In genomic region chr13:19025091-19025688, GRCm38 (mm10) we compare ENCODE assay signal across 16 mouse cellular contexts.
A peak's percentile ranks its signal among the peaks of the same experiment; 100 is the strongest.
DNase-seq lines count a peak whose midpoint lies in the region; ATAC-seq and TF ChIP-seq lines count a peak whose summit lies in the region.
"Had no signal": no experiment of that assay in that cellular context is flagged by ENCODE, and none has a peak within 500 bp of the region (broad histone marks: within the 10 kb centered on the region; RNA-seq: fewer than 3 reads in every experiment).

No protein-coding gene starts in this region.

- peak; percentile 2 for DNase-seq in heart, adult 9 months (ENCODE audit: low spot score in 2 of 2)
- DNase-seq in heart, postnatal 36 days: no peak
- peak; percentile 27 for DNase-seq in lung, postnatal 0 days (ENCODE audit: low spot score)
- DNase-seq in lung, postnatal 14 days: no peak
- DNase-seq in cerebellum, adult 8-10 months: peak; percentile 44
- DNase-seq in cerebellum, postnatal 36 days: peak; percentile 33 to 45
- DNase-seq in B cell, adult 2 months: no peak
- no peak for DNase-seq in embryo, embryonic 10.5 days (ENCODE audit: low spot score)
- DNase-seq: right cerebral cortex, postnatal 14 days had no signal

- no peaks in the 10 kb centered on the region for H3K9me3 ChIP-seq in lung, postnatal 0 days (ENCODE audit: low read length)
- H3K9me3 ChIP-seq: embryonic facial prominence, embryonic 13.5 days; heart, embryonic 15.5 days; kidney, embryonic 15.5 days; limb, embryonic 13.5 days had no signal

- intact Hi-C loops in heart, postnatal 36 days (cut with DNase I): no loop called here

- no peaks in the 10 kb centered on the region for H3K36me3 ChIP-seq in lung, postnatal 0 days (ENCODE audit: insufficient read depth, low read length)
- H3K36me3 ChIP-seq: embryonic facial prominence, embryonic 13.5 days; heart, embryonic 15.5 days; kidney, embryonic 15.5 days; limb, embryonic 13.5 days had no signal

- TF ChIP-seq EP300 in lung, postnatal 0 days (IDR thresholded peaks at IDR 0.05): 0 out of 2 replicates have a peak, but pooled peaks have one; percentile 10

- no peaks in the 10 kb centered on the region for H3K4me1 ChIP-seq in lung, postnatal 0 days (ENCODE audit: insufficient read depth, low read depth, low read length)
- H3K4me1 ChIP-seq: embryonic facial prominence, embryonic 13.5 days; heart, embryonic 15.5 days; kidney, embryonic 15.5 days; limb, embryonic 13.5 days had no signal

- no peak for TF ChIP-seq CTCF in lung, postnatal 0 days (IDR thresholded peaks at IDR 0.05)

- no peak overlapping the region for H3K27ac ChIP-seq in lung, postnatal 0 days (ENCODE audit: low read length)
- H3K27ac ChIP-seq: embryonic facial prominence, embryonic 13.5 days; heart, embryonic 15.5 days; kidney, embryonic 15.5 days; limb, embryonic 13.5 days; liver, embryonic 14.5 days; stomach, postnatal 0 days had no signal

- H3K27me3 ChIP-seq in lung, postnatal 0 days (replicated peaks; ENCODE audit: insufficient read depth, low read length): no peaks in the 10 kb centered on the region
- H3K27me3 ChIP-seq: embryonic facial prominence, embryonic 13.5 days; heart, embryonic 15.5 days; kidney, embryonic 15.5 days; limb, embryonic 13.5 days had no signal

- H3K4me3 ChIP-seq in lung, postnatal 0 days (ENCODE audit: low read depth, low read length): no peak overlapping the region
- H3K4me3 ChIP-seq: embryonic facial prominence, embryonic 13.5 days; heart, embryonic 15.5 days; kidney, embryonic 15.5 days; limb, embryonic 13.5 days had no signal

- ATAC-seq in lung, postnatal 0 days: peak; percentile 46; the same call in 1 of the 2 replicates
- ATAC-seq: midbrain, embryonic 16.5 days had no signal

- 59% methylated on average over 2 of the region's 2 CpGs for WGBS in lung, postnatal 0 days

- H3K9ac ChIP-seq in lung, postnatal 0 days (replicated peaks; ENCODE audit: low read depth): no peak overlapping the region
- H3K9ac ChIP-seq: embryonic facial prominence, embryonic 13.5 days; heart, embryonic 15.5 days; kidney, embryonic 15.5 days; limb, embryonic 13.5 days; liver, embryonic 14.5 days had no signal

- H3K4me2 ChIP-seq in lung, postnatal 0 days (replicated peaks; ENCODE audit: low read depth, low read length): no peak overlapping the region
- H3K4me2 ChIP-seq: embryonic facial prominence, embryonic 13.5 days; heart, embryonic 15.5 days; kidney, embryonic 15.5 days; limb, embryonic 13.5 days had no signal

Comparison
In these comparisons a context has a peak if more than half of its experiments do, and no peak if none do; other contexts are left out.
1. DNase-seq: peak in heart, adult 9 months (2 of 2), lung, postnatal 0 days (single experiment), cerebellum, adult 8-10 months (single experiment) and cerebellum, postnatal 36 days (2 of 2); none in heart, postnatal 36 days (0 of 2), lung, postnatal 14 days (single experiment), B cell, adult 2 months (0 of 2) and embryo, embryonic 10.5 days (single experiment).